Mouse (Mus musculus) spleen, adult 2 months (tissue): ENCODE measurements around the gene Tbkbp1. TPM values are rescaled to one million over a fixed set of nuclear protein-coding genes. Genes with fewer than 3 reads are reported as not detected.
A peak's percentile ranks its signal among the peaks of the same experiment; 100 is the strongest.

ENCODE experiments used
- DNase-seq, 2 experiments: peaks; one replicate each; pipeline versions ENCODE4 v3.0.0 to v3.0.0-alpha.2; 2012 to 2021; ENCODE audit warnings: low spot score in 2 of 2, low read depth in 1 of 2
- H3K27ac ChIP-seq: fragments of 200-500 bp; 2 replicates; pipeline ENCODE4 v1.5.1; 2012; ENCODE audit warnings: low read length, inconsistent platforms; ENCODE audit not compliant: insufficient read depth
- H3K27me3 ChIP-seq: fragments of 200-500 bp; 2 replicates; pipeline ENCODE4 v1.6.1; 2012; ENCODE audit warnings: mild to moderate bottlenecking, moderate library complexity, low read length, inconsistent platforms; ENCODE audit not compliant: control insufficient read depth, insufficient read depth
- H3K36me3 ChIP-seq: fragments of 200-500 bp; 2 replicates; pipeline ENCODE4 v1.6.1; 2012; ENCODE audit warnings: mild to moderate bottlenecking, low read length, inconsistent platforms; ENCODE audit not compliant: control insufficient read depth, insufficient read depth
- H3K4me1 ChIP-seq: fragments of 200-500 bp; 2 replicates; pipeline ENCODE4 v1.6.1; 2011; ENCODE audit warnings: inconsistent platforms; ENCODE audit not compliant: control insufficient read depth, insufficient read depth, insufficient read length
- H3K4me3 ChIP-seq: fragments of 200-500 bp; 2 replicates; pipeline ENCODE4 v1.5.1; 2011; ENCODE audit warnings: mild to moderate bottlenecking, inconsistent platforms; ENCODE audit not compliant: insufficient read depth, insufficient read length; ENCODE audit errors: extremely low read depth
- CTCF ChIP-seq: fragments of 200-500 bp; IDR thresholded peaks from 2 replicates; pipeline ENCODE4 v1.5.1; 2011; ENCODE audit warnings: mild to moderate bottlenecking, inconsistent platforms; ENCODE audit not compliant: insufficient read depth, insufficient read length, insufficient replicate concordance; ENCODE audit errors: extremely low read depth
- POLR2A ChIP-seq: fragments of 200-500 bp; IDR thresholded peaks from 2 replicates; pipeline ENCODE4 v1.6.1; 2011; ENCODE audit warnings: low read depth, low read length, inconsistent platforms
- WGBS: fragments of 180-500 bp; shearing (Covaris S2); methylation state at CpG from one replicate; pipeline ENCODE4 v1.1.7; 2018; 5-methylcytosine and 5-hydroxymethylcytosine counted together
- polyA plus RNA-seq: library from polyadenylated mRNA; depleted of rRNA; stranded (reverse); fragments of >200 nt; gene quantifications from 2 replicates; pipeline ENCODE4 v1.2.3, GENCODE M21; 2012

Gene Tbkbp1
- polyA plus RNA-seq, 1 experiment: 16.3 TPM

DNA sequence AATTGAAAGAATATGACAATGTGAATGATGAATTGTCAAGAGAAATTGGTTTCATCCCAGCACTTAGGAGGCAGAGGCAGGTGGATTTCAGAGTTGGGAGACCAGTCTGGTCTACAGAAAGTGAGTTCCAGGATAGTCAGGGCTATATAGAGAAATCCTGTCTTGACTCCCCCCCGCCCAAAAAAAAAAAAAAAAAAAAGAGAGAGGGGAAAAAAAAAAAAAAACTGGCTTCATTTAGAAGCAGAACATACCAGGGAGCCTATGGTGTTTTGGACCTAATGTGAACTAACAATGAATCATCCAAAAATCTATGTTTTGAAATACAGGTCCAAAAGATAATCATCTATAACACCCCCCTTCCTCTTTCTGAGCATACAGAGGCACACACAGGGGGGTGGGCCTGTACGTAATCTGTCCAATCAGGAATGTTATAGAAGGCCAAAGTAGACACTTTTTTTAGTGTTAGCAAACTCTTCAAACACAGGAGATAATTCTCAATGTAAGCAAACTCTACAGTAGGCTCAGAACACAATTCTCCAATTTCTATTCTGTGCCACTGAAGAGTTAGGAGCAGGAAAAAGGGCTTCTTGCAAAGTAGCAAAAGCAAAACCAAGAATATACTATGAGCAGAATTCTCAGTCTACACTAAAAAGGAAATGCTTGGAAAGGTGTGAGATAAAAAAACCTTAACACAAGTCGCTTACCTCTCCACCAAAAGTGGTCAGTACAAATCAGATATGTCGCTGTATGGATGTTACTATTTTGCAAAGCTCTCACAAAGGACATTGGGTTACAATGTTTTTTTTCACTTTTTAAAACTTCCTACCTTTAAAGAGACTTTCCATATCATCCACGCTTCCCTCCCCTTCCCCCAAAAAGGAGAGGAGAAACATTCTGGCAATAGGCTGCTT, 34.7 kb upstream of the Tbkbp1 start:
- Histone ChIP-seq H3K4me1 (0 out of 2 replicates have a peak, but pooled peaks cover 2% of the 10 kb centered on the region), H3K27me3 (no peaks in the 10 kb centered on the region), H3K27ac (no peak overlapping the region), H3K36me3 (peaks cover 18% of the 10 kb centered on the region), H3K4me3 (no peak overlapping the region)
- no peak for DNase-seq
- 67% methylated on average over 5 of the region's 5 CpGs for WGBS
- TF ChIP-seq CTCF: no peak
- no peak for TF ChIP-seq POLR2A

DNA sequence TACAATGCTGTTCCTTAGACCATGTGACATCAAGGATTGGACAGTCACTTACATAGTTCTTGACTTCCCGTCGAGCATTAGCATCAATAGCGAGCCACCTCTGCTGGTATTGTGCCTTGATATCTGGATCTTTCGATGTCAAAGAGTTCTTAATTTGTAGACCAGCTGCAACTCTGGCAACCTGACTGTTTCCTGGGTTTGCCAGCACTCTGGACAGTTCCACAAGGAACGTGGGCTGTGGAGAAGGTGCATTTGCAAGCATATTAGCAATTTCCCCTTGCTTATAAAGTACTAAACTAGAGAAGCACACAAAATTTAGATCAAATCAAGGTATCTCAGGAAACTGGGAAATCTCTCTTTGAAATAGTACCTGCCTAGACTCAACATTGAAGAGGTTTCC, 33.6 kb upstream of the Tbkbp1 start:
- no peak for TF ChIP-seq CTCF
- TF ChIP-seq POLR2A: no peak
- no peak overlapping the region for H3K4me3 ChIP-seq
- H3K36me3 ChIP-seq: peaks cover 27% of the 10 kb centered on the region
- no peaks in the 10 kb centered on the region for H3K4me1 ChIP-seq
- WGBS: 84% methylated on average over 5 of the region's 5 CpGs
- no peaks in the 10 kb centered on the region for H3K27me3 ChIP-seq
- no peak for DNase-seq
- H3K27ac ChIP-seq: no peak overlapping the region

DNA sequence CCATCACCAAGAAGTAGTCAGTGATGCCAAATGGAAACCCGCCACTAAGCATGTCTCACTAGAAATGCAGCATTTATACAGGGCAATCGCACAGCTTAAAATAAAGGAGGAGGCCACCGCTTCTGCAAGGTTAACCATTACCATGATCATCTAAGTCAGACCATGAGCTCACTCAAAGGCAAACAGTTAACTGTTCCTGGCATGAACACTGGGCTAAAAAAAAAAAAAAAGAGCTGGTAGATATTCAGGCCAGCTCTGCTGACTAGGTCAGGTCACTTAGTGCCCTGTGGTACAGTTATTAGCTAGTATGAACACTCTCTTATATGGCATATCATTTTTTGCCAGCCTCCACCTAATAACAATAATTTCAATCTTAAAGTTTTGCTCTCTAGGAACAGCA, 31.2 kb upstream of the Tbkbp1 start:
- H3K4me1 ChIP-seq: no peaks in the 10 kb centered on the region
- no peaks in the 10 kb centered on the region for H3K27me3 ChIP-seq
- no peak overlapping the region for H3K4me3 ChIP-seq
- no peak for TF ChIP-seq CTCF
- no peak for TF ChIP-seq POLR2A
- DNase-seq: no peak
- H3K27ac ChIP-seq: no peak overlapping the region
- WGBS: 95% methylated on average over 3 of the region's 3 CpGs
- peaks cover 45% of the 10 kb centered on the region for H3K36me3 ChIP-seq

DNA sequence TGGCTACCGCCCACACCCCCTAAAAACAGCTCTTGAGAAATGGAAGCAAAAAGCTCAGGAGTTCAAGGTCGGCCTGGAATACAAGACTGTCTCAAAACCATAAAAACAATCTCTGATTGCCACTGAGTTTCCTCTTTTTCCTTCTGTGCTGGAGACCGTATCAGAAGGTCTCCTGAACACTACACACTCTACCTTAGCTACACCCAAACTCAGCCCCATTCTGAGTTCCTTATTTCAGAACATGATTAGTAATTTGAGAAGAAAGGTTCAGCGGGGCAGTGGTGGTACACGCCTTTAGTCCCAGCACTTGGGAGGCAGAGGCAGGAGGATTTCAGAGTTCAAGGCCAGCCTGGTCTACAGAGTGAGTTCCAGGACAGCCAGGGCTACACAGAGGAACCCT, 29.8 kb upstream of the Tbkbp1 start:
- Histone ChIP-seq H3K36me3 (peaks cover 53% of the 10 kb centered on the region), H3K27ac (no peak overlapping the region)

DNA sequence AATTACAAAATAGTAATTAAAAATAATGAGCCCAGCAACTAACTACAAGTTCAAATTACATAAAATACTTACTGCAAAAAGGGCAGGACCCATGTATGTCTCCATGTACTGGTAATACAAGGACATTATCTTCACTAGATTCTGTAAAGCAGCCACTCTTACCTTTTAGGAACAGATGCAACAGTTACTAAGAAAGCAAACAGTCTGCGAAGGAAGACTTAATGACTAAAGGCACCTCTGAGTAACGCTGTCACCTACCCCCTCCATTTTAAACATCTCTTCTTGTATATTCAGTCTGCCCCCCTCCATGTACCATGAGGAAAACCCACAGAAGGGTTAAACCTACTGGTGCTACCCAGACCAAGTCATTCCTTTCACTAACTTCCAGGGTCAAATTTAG, 26.9 kb upstream of the Tbkbp1 start:
- Histone ChIP-seq H3K27me3 (no peaks in the 10 kb centered on the region), H3K4me3 (no peak overlapping the region), H3K27ac (no peak overlapping the region), H3K4me1 (no peaks in the 10 kb centered on the region), H3K36me3 (peaks cover 65% of the 10 kb centered on the region)
- no peak for TF ChIP-seq CTCF
- TF ChIP-seq POLR2A: no peak
- 96% methylated on average over 2 of the region's 2 CpGs for WGBS
- no peak for DNase-seq

More for the DNA sequence above, 29.8 kb upstream of the Tbkbp1 start:
- DNase-seq: no peak
- TF ChIP-seq CTCF (no peak), POLR2A (no peak)
- Histone ChIP-seq H3K4me1 (no peaks in the 10 kb centered on the region), H3K4me3 (no peak overlapping the region), H3K27me3 (no peaks in the 10 kb centered on the region)
- WGBS: 73% methylated on average over 5 of the region's 5 CpGs

DNA sequence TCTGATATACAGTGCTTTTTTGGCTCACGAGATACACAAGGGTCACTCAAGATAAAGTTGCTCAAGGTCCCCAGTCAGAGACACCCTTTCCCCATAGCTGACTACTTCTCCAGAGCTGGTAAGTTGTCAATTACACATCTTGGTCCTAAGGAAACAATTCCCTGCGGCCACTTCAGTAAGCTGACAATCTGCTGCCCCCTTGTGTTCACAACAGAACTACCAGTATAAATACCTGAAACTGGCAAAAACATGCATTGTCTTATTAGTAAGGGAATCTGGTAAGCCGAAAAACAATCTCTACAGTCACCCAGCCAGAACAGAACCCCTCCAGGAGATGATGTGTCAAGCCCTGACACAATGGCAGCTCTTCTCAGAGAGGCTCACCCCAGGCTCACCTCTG, 25.6 kb upstream of the Tbkbp1 start:
- H3K27ac ChIP-seq: no peak overlapping the region
- H3K4me1 ChIP-seq: no peaks in the 10 kb centered on the region
- H3K36me3 ChIP-seq: peaks cover 68% of the 10 kb centered on the region
- no peak overlapping the region for H3K4me3 ChIP-seq
- no peaks in the 10 kb centered on the region for H3K27me3 ChIP-seq
- DNase-seq: peak in 1 of 2 experiments; percentile 23
- WGBS: 51% methylated on average over 3 of the region's 3 CpGs
- TF ChIP-seq POLR2A (no peak), CTCF (peak; percentile 28; the same call in 1 of the 2 replicates)

DNA sequence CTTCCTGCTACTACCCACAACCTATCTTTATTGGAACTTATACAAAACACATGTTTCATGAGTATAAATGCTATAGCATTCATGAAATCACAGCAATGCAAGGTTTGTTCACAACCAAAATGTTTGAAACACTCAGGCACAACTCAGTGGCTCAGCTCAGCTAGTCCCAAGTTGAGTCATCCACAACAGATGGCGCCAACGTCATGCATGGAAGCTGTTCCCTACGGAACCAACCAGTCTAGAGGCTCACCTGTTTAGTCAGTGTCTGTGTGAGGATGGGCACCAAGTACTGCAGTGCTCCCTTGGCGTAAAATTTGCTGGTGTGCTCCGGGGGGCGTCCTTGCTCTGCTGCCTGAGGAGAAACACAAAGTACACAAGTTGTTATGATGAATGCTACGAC, 24.2 kb upstream of the Tbkbp1 start:
- TF ChIP-seq CTCF (no peak), POLR2A (no peak)
- Histone ChIP-seq H3K27ac (no peak overlapping the region), H3K4me3 (no peak overlapping the region), H3K36me3 (peaks cover 71% of the 10 kb centered on the region), H3K27me3 (no peaks in the 10 kb centered on the region), H3K4me1 (no peaks in the 10 kb centered on the region)
- WGBS: 98% methylated on average over 7 of the region's 7 CpGs
- DNase-seq: no peak
